16 mouse cellular contexts compared by ENCODE assay signal in the genomic region with DNA sequence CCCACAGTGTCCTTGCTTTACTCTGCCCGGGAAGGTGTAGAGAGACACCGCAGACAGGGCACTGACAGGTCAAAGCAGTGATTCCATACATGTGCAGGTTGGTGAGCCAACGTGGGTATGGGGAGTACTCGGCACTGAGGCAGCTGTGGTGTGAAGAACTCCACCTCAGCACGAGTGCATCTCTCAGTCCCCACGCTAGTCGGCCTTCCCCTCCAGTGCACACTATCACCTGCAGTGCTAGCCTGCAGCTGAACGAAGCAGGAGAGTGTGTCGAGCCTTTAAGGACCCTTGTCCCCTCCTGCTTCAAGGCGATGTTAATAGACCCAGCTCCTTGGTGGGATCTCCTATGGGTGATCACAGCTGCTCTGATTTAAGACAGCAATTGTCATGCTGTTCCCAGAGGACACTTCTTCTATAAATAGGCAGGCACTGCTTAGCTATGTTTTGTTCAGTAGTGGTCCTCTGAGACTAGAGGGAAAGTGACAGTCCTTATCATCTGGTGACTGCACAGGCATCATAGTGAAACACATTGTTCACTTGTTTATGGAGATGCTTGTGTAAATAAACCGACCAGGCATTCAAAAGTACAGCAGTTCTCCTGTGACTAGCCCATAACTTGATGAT.
A peak's percentile ranks its signal among the peaks of the same experiment; 100 is the strongest.
DNase-seq lines count a peak whose midpoint lies in the region; ATAC-seq and TF ChIP-seq lines count a peak whose summit lies in the region.
"Had no signal": no experiment of that assay in that cellular context is flagged by ENCODE, and none has a peak within 500 bp of the region (broad histone marks: within the 10 kb centered on the region; RNA-seq: fewer than 3 reads in every experiment).

No protein-coding gene starts in this region.

- no peaks in the 10 kb centered on the region for H3K9me3 ChIP-seq in forebrain, embryonic 12.5 days
- no peaks in the 10 kb centered on the region for H3K9me3 ChIP-seq in forebrain, embryonic 11.5 days (ENCODE audit: control insufficient read depth, low read length)
- H3K9me3 ChIP-seq in hindbrain, embryonic 16.5 days (ENCODE audit: control insufficient read depth, low read length): no peaks in the 10 kb centered on the region
- no peaks in the 10 kb centered on the region for H3K9me3 ChIP-seq in hindbrain, postnatal 0 days (ENCODE audit: low read length)

- TF ChIP-seq CTCF in hindbrain, postnatal 0 days (IDR thresholded peaks at IDR 0.05; ENCODE audit: low read depth): no peak

- no peak for TF ChIP-seq POLR2A in myocyte (IDR thresholded peaks at IDR 0.05; ENCODE audit: insufficient read length, low read depth)

- no peaks in the 10 kb centered on the region for H3K36me3 ChIP-seq in forebrain, embryonic 12.5 days (replicated peaks)
- no peaks in the 10 kb centered on the region for H3K36me3 ChIP-seq in forebrain, embryonic 11.5 days (ENCODE audit: control insufficient read depth, insufficient read depth, low read length)
- no peaks in the 10 kb centered on the region for H3K36me3 ChIP-seq in hindbrain, embryonic 16.5 days (ENCODE audit: control insufficient read depth, insufficient read depth, low read length)
- H3K36me3 ChIP-seq in hindbrain, postnatal 0 days (ENCODE audit: insufficient read depth, low read length): no peaks in the 10 kb centered on the region
- no peaks in the 10 kb centered on the region for H3K36me3 ChIP-seq in myocyte (ENCODE audit: control insufficient read depth, insufficient read depth)

- WGBS in forebrain, embryonic 12.5 days: 73% methylated on average over 11 of the region's 11 CpGs
- WGBS in forebrain, embryonic 11.5 days: 75% methylated on average over 11 of the region's 11 CpGs
- 47% methylated on average over 11 of the region's 11 CpGs for WGBS in hindbrain, embryonic 16.5 days
- 49% methylated on average over 11 of the region's 11 CpGs for WGBS in hindbrain, postnatal 0 days

- H3K79me2 ChIP-seq in myocyte (ENCODE audit: control insufficient read depth, insufficient read depth): no peaks in the 10 kb centered on the region

- no peak overlapping the region for H3K9ac ChIP-seq in forebrain, embryonic 12.5 days
- no peak overlapping the region for H3K9ac ChIP-seq in forebrain, embryonic 11.5 days (ENCODE audit: low read length)
- no peak overlapping the region for H3K9ac ChIP-seq in hindbrain, embryonic 16.5 days (ENCODE audit: low read depth, low read length)
- no peak overlapping the region for H3K9ac ChIP-seq in hindbrain, postnatal 0 days (replicated peaks; ENCODE audit: low read length)
- H3K9ac ChIP-seq: liver, embryonic 14.5 days had no signal

- no peak overlapping the region for H3K4me3 ChIP-seq in forebrain, embryonic 12.5 days (replicated peaks)
- no peak overlapping the region for H3K4me3 ChIP-seq in forebrain, embryonic 11.5 days (ENCODE audit: low read depth, low read length)
- H3K4me3 ChIP-seq in hindbrain, embryonic 16.5 days (ENCODE audit: low read length): no peak overlapping the region
- H3K4me3 ChIP-seq in hindbrain, postnatal 0 days (ENCODE audit: low read length): no peak overlapping the region
- no peak overlapping the region for H3K4me3 ChIP-seq in myocyte
- H3K4me3 ChIP-seq: layer of hippocampus, adult 2 months; left cerebral cortex, adult 2 months had no signal

- ATAC-seq in forebrain, embryonic 12.5 days (ENCODE audit: low FRiP score): no peak
- no peak for ATAC-seq in forebrain, embryonic 11.5 days (replicated peaks; ENCODE audit: low FRiP score)
- 0 out of 2 replicates have a peak, but pooled peaks have one; percentile 40 for ATAC-seq in hindbrain, embryonic 16.5 days
- no peak for ATAC-seq in hindbrain, postnatal 0 days
- ATAC-seq: intestine, postnatal 0 days; lung, postnatal 0 days had no signal

- 0 out of 2 replicates have a peak overlapping the region, but pooled peaks have one; percentile 10 for H3K27ac ChIP-seq in forebrain, embryonic 12.5 days
- H3K27ac ChIP-seq in forebrain, embryonic 11.5 days (ENCODE audit: low read depth, low read length): no peak overlapping the region
- H3K27ac ChIP-seq in hindbrain, embryonic 16.5 days (ENCODE audit: low read depth, low read length): no peak overlapping the region
- H3K27ac ChIP-seq in hindbrain, postnatal 0 days: no peak overlapping the region
- H3K27ac ChIP-seq: kidney, postnatal 0 days; layer of hippocampus, adult 2 months; left cerebral cortex, adult 2 months; liver, embryonic 14.5 days had no signal

- 0 out of 2 replicates have a peak, but pooled peaks cover 5% of the 10 kb centered on the region for H3K4me1 ChIP-seq in forebrain, embryonic 12.5 days
- H3K4me1 ChIP-seq in forebrain, embryonic 11.5 days (replicated peaks; ENCODE audit: control insufficient read depth, insufficient read depth, low read length): no peaks in the 10 kb centered on the region
- H3K4me1 ChIP-seq in hindbrain, embryonic 16.5 days (ENCODE audit: control insufficient read depth, insufficient read depth, low read depth, low read length): no peaks in the 10 kb centered on the region
- no peaks in the 10 kb centered on the region for H3K4me1 ChIP-seq in hindbrain, postnatal 0 days (ENCODE audit: insufficient read depth, low read length)

- H3ac ChIP-seq in myocyte (ENCODE audit: control insufficient read depth, insufficient read length): no peak overlapping the region

- H3K27me3 ChIP-seq in forebrain, embryonic 12.5 days: no peaks in the 10 kb centered on the region
- no peaks in the 10 kb centered on the region for H3K27me3 ChIP-seq in forebrain, embryonic 11.5 days (ENCODE audit: control insufficient read depth, insufficient read depth, low read length)
- no peaks in the 10 kb centered on the region for H3K27me3 ChIP-seq in hindbrain, embryonic 16.5 days (replicated peaks; ENCODE audit: control insufficient read depth, insufficient read depth, low read length)
- H3K27me3 ChIP-seq in hindbrain, postnatal 0 days (ENCODE audit: insufficient read depth, low read length): no peaks in the 10 kb centered on the region
- no peaks in the 10 kb centered on the region for H3K27me3 ChIP-seq in myocyte (ENCODE audit: control insufficient read depth, insufficient read depth, insufficient read length)

- no peak overlapping the region for H3K4me2 ChIP-seq in forebrain, embryonic 12.5 days
- no peak overlapping the region for H3K4me2 ChIP-seq in forebrain, embryonic 11.5 days (ENCODE audit: low read depth, low read length, severe bottlenecking)
- H3K4me2 ChIP-seq in hindbrain, embryonic 16.5 days (ENCODE audit: low read length): no peak overlapping the region
- no peak overlapping the region for H3K4me2 ChIP-seq in hindbrain, postnatal 0 days (ENCODE audit: low read depth, low read length)
- no peak overlapping the region for H3K4me2 ChIP-seq in myocyte (ENCODE audit: low read depth)

- no peak for DNase-seq in forebrain, embryonic 11.5 days (ENCODE audit: low spot score)
- DNase-seq in hindbrain, postnatal 0 days (ENCODE audit: low spot score): no peak
- peak; percentile 65 for DNase-seq in NIH3T3 (ENCODE audit: low read depth)
- no peak for DNase-seq in layer of hippocampus, adult 9-10 months (ENCODE audit: low spot score)
- no peak for DNase-seq in thymus, postnatal 0 days (ENCODE audit: low spot score)
- DNase-seq: cerebellum, postnatal 36 days; thymus, adult 2 months had no signal

TF ChIP-seq in myocyte, 11 proteins besides CTCF, POLR2A, EP300 and RAD21:
- TF ChIP-seq MAX (IDR thresholded peaks at IDR 0.05; ENCODE audit: low read depth) (no peak), CEBPB (IDR thresholded peaks at IDR 0.05; ENCODE audit: insufficient read depth, poor library complexity, severe bottlenecking) (0 out of 2 replicates have a peak, but pooled peaks have one; percentile 25)
